Mouse (Mus musculus): ENCODE measurements around the gene Epb41l2.

DNA sequence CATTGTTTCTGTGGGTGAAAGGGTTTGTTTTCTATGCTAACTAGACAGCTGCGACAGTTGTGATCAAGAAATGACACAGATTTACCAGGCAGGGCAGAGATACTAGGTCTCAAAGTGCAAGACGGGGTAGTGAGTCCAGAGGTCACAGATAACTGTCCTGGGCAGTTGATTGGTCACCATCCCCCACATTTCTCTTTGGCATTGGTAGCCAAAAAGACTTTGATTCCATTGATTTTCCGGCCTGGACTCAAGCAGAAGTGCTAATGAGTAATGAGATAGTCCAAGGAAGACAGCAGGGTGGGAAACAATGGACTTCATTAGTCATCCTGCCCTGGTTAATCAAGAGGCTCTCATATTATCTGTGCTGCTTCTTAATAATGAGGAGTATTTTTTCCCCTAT is 160.4 kb downstream of the Epb41l2 start:
- no peak for TF ChIP-seq CTCF (IDR thresholded peaks at IDR 0.05; ENCODE audit: extremely low read depth, insufficient read depth, insufficient read length, insufficient replicate concordance)
- TF ChIP-seq POLR2A (IDR thresholded peaks at IDR 0.05; ENCODE audit: low read depth, low read length): no peak

Measured in spleen, adult 2 months (tissue).